Mouse (Mus musculus) inflammation-experienced regulatory T-cells, adult 6 months (primary cell): ENCODE measurements around the gene Cdip1. TPM values are rescaled to one million over a fixed set of nuclear protein-coding genes. Genes with fewer than 3 reads are reported as not detected.

Source experiments
- ATAC-seq: one replicate; pipeline ENCODE4 v1.8.0; 2017
- polyA plus RNA-seq, 3 experiments: library from polyadenylated mRNA; unstranded; fragments of 100-300 nt; shearing (Covaris generic); gene quantifications; one replicate each; pipeline ENCODE4 v1.2.1; 2017

The Cdip1 gene
- polyA plus RNA-seq, 3 experiments from 2014 or later: 15.0 to 43.1 (median 36.6) TPM

DNA sequence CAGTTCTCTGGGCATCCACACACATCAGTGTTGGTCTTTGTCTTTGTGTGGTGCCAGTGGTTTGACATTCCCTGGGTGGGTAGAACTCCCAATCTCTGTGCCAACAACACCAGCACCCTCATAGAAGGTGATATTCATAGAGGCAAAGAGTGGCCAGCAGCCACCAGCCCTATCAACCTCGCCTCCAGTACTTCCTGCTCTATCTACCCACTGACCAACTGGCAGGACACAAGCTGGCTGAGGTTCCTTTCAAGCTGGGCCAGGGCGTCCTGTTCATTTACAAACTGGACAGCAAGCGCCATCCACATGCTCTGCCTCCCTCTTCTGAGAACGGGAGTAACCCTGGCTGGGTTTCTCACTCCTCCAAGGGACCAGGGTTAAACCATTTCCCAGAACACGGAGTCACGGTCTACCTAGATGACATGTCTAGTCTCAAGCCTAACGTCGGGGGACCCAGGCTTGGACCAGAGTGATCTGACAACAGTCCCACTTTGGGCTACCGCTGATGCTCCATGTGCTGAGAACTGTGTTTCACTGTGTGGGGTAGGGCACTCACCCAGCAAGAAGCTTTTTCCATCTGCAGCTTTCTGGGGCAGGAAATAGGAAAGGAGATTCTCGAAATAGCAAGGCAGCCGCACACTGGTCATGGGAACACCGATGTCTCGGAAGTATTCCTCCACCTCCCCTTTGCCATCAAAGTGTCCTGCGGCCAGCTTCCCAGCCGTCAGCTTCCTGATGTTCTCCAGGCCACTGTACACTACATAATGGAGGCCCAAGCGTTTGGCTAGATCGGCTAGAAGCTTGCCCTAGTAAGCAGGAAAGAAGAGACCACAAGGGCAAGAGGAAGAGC, 76.0 kb downstream of the Cdip1 start:
- no peak for ATAC-seq

DNA sequence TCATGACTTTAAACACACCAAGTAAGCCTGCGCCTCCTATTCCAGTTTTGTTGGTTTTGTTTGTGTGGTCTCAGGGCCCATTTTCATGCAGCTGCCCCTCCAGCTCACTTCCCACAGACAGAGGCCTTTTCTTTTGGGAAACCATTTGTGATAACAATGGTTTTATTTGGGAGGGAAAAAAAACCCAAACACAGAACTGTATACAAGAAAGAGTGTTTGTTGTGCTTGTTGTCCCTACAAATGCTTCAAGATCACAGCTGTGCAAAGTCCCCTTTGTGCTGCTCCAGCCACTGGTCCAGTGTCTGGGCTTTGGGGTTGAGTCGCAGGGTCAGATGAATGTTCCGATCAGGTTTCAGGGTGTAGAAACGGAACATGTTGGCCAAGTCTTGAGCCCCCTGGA, 78.9 kb downstream of the Cdip1 start:
- ATAC-seq: no peak

DNA sequence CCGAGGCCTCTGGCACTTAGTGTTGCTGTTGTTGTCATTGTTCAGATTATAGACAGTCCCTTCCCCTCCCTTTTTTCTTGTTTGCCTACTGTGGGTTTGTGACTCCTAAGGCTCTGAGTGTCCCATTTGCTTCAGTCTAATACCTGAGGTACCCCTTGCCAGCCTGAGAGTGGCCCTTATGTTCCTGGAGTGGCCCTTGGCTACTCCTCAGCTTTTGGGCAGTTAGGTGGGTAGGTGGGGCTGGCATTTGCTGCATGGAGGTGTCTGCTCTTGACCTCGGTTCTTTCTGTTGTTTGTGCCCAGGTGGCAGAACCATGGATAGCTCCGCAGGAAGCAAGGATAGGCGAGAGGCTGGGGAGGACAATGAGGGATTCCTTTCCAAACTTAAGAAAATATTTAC, 84.6 kb downstream of the Cdip1 start:
- no peak for ATAC-seq

DNA sequence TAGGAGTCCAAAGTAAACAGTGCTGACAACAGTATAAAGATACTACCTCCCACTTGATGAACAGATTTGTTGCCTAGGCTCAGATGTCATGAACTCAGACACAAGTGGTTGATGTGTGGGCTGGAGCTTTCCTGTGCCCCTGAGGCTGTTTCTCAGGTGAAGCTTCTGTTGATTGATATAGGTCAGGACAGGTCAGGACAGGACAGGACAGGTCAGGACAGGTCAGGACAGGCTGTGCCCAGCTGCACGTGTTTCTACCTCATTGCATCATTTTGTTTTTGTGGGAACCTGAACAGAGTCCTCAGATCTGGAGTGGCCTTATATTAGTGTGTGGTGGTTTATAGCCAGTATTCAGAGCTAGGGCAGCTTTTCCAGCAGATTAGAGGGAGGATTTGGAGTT, 87.4 kb downstream of the Cdip1 start:
- no peak for ATAC-seq

DNA sequence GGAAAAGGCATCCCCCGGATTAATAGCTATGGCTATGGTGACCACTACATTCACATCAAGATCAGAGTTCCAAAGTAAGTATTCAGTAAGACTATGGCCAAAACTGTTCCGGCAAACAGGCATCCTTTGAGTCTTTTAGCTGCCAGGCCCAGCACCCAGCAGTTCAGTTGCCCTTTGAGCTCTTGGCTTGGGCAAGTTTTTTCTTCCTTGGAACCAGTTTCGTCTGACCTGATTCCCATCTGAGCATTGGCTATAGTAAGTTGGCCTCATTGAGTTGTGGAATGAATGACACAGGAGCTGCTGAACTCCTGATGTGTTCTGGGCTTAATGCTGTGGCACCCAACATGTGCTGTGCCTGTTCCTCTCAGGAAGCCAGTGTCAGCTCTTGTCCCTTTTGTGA, 88.9 kb downstream of the Cdip1 start:
- no peak for ATAC-seq

Other genes starting within 250 kb of the Cdip1 start
- under 1 TPM in 2 of 3 experiments, not detected in 1; 0.12 to 0.73 TPM for gene Srl, start 248.5 kb downstream of the Cdip1 start, polyA plus RNA-seq
- gene Tfap4, start 230.4 kb downstream of the Cdip1 start, polyA plus RNA-seq: 1 to 10 TPM; 3.1 to 5.8 (median 4.2) TPM
- under 1 TPM; 0.15 to 0.36 (median 0.16) TPM for gene Glis2, start 195.6 kb downstream of the Cdip1 start, polyA plus RNA-seq
- 10 to 100 TPM; 17.3 to 41.9 (median 31.7) TPM for gene Pam16, start 165.3 kb downstream of the Cdip1 start, polyA plus RNA-seq
- 1 to 10 TPM in 1 of 3 experiments, under 1 TPM in 2; 0.78 to 1.6 (median 0.84) TPM for gene Vasn, start 150.4 kb downstream of the Cdip1 start, polyA plus RNA-seq
- 10 to 100 TPM; 21.1 to 28.7 (median 25.3) TPM for gene Dnaja3, start 150.3 kb downstream of the Cdip1 start, polyA plus RNA-seq
- 100 to 1,000 TPM in 2 of 3 experiments, 10 to 100 TPM in 1; 94.9 to 137 (median 111) TPM for gene Coro7, start 110.5 kb downstream of the Cdip1 start, polyA plus RNA-seq
- gene Nmral1, start 70.9 kb downstream of the Cdip1 start, polyA plus RNA-seq: 10 to 100 TPM; 10.0 to 36.5 (median 16.6) TPM
- gene Hmox2, start 63.9 kb downstream of the Cdip1 start, polyA plus RNA-seq: 100 to 1,000 TPM in 2 of 3 experiments, 10 to 100 TPM in 1; 97.9 to 114 (median 103) TPM
- gene 4930562C15Rik, start 45.1 kb upstream of the Cdip1 start, polyA plus RNA-seq: 1 to 10 TPM in 2 of 3 experiments, under 1 TPM in 1; 0.79 to 2.9 (median 1.3) TPM
- 10 to 100 TPM; 19.4 to 25.2 (median 20.9) TPM for gene Ubald1, start 90.0 kb upstream of the Cdip1 start, polyA plus RNA-seq
- gene Mgrn1, start 96.0 kb upstream of the Cdip1 start, polyA plus RNA-seq: 10 to 100 TPM; 18.0 to 42.4 (median 35.7) TPM
- 10 to 100 TPM; 81.2 to 97.1 (median 91.3) TPM for gene Nudt16l1, start 148.5 kb upstream of the Cdip1 start, polyA plus RNA-seq
- gene Anks3, start 173.9 kb upstream of the Cdip1 start, polyA plus RNA-seq: 10 to 100 TPM; 24.4 to 60.3 (median 46.9) TPM
- not detected for gene Sept12, start 207.6 kb upstream of the Cdip1 start, polyA plus RNA-seq
- gene Smim22, start 217.0 kb upstream of the Cdip1 start, polyA plus RNA-seq: not detected
- 10 to 100 TPM; 17.7 to 32.4 (median 20.6) TPM for gene Rogdi, start 223.3 kb upstream of the Cdip1 start, polyA plus RNA-seq